Mouse (Mus musculus) forebrain, embryonic 15.5 days (tissue): ENCODE measurements at regions not wholly inside any gene's neighbourhood (a gene's known extent, or its start where the extent isn't known, plus 50 kb on each side); places are given as distances from the start of the nearest gene placed in this dataset.

ENCODE experiments used
- ATAC-seq: fragments of 200-750 bp; cut with Nextera tagmentation; replicated peaks from 2 replicates; pipeline ENCODE4 v1.8.0; 2017; ENCODE audit warnings: mild to moderate bottlenecking, moderate TSS enrichment, moderate library complexity
- H3K27ac ChIP-seq: fragments of 300-500 bp; sonication (generic); replicated peaks from 2 replicates; pipeline ENCODE4 v1.5.1; 2015; ENCODE audit warnings: mild to moderate bottlenecking, inconsistent platforms
- H3K27me3 ChIP-seq: fragments of 300-500 bp; sonication (generic); 2 replicates; pipeline ENCODE4 v1.6.1; 2015; ENCODE audit warnings: inconsistent platforms
- H3K36me3 ChIP-seq: fragments of 300-500 bp; sonication (generic); 2 replicates; pipeline ENCODE4 v1.6.1; 2015; ENCODE audit warnings: mild to moderate bottlenecking, inconsistent platforms
- H3K4me1 ChIP-seq: fragments of 300-500 bp; sonication (generic); 2 replicates; pipeline ENCODE4 v1.6.1; 2015; ENCODE audit warnings: inconsistent platforms
- H3K4me2 ChIP-seq: fragments of 300-500 bp; sonication (generic); replicated peaks from 2 replicates; pipeline ENCODE4 v1.6.1; 2015; ENCODE audit warnings: mild to moderate bottlenecking, inconsistent platforms
- H3K4me3 ChIP-seq: fragments of 300-500 bp; sonication (generic); 2 replicates; pipeline ENCODE4 v1.5.1; 2015; ENCODE audit warnings: mild to moderate bottlenecking, inconsistent platforms
- H3K9ac ChIP-seq: fragments of 300-500 bp; sonication (generic); replicated peaks from 2 replicates; pipeline ENCODE4 v1.6.1; 2015; ENCODE audit warnings: mild to moderate bottlenecking, inconsistent platforms
- H3K9me3 ChIP-seq: fragments of 300-500 bp; sonication (generic); 2 replicates; pipeline ENCODE4 v1.6.1; 2016; ENCODE audit warnings: inconsistent platforms
- WGBS: fragments of 180-500 bp; shearing (Covaris S2); methylation state at CpG from one replicate; pipeline ENCODE4 v1.1.7; 2015; ENCODE audit warnings: mixed read lengths; 5-methylcytosine and 5-hydroxymethylcytosine counted together

DNA sequence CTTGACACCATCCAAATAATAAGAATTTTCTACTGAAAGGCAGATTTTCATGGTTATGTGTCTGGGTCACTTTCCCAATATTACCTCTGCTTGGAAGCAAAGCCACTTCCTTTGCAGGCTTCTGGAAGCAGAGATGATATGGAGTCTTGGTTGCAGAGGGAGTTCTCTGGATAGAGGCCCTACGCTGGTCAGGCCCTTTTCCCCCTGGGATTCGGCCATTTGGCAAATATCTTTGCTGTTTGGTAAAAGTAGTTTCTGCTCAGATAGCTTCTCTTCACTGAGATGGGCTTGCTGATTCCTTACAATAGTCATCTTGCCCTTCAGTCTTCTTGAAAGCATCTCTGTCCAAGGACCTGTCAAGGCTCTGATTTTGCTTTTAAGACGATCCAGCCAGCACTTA, 98.2 kb upstream of the Fyn start:
- no peak overlapping the region for H3K4me2 ChIP-seq

GRCm38 (mm10) chr10:39267236-39267635, 101.4 kb upstream of the Fyn start:
- Histone ChIP-seq H3K4me2 (no peak overlapping the region), H3K9ac (no peak overlapping the region), H3K9me3 (no peaks in the 10 kb centered on the region), H3K27me3 (no peaks in the 10 kb centered on the region), H3K4me1 (peaks cover 22% of the 10 kb centered on the region), H3K4me3 (no peak overlapping the region), H3K36me3 (no peaks in the 10 kb centered on the region), H3K27ac (peak overlapping the region; percentile 39; the same call in 1 of the 2 replicates)
- ATAC-seq, result no peak
- WGBS, result 82% methylated on average over 6 of the region's 6 CpGs

More for the DNA sequence above, 98.2 kb upstream of the Fyn start:
- no peak for ATAC-seq
- no peak overlapping the region for H3K27ac ChIP-seq
- H3K27me3 ChIP-seq, result no peaks in the 10 kb centered on the region
- H3K9me3 ChIP-seq, result no peaks in the 10 kb centered on the region
- H3K4me1 ChIP-seq, result peaks cover 12% of the 10 kb centered on the region
- no peak overlapping the region for H3K4me3 ChIP-seq
- no peaks in the 10 kb centered on the region for H3K36me3 ChIP-seq
- no peak overlapping the region for H3K9ac ChIP-seq
- WGBS, result 91% methylated on average over 3 of the region's 3 CpGs

- Histone ChIP-seq H3K4me3 (no peak overlapping the region), H3K4me1 (peaks cover 30% of the 10 kb centered on the region), H3K27ac (peak overlapping the region; percentile 72), H3K9ac (0 out of 2 replicates have a peak overlapping the region, but pooled peaks have one; percentile 4), H3K9me3 (no peaks in the 10 kb centered on the region), H3K4me2 (no peak overlapping the region), H3K36me3 (no peaks in the 10 kb centered on the region), H3K27me3 (no peaks in the 10 kb centered on the region)
- WGBS, result 17% methylated on average over 5 of the region's 5 CpGs
- peak; percentile 74 for ATAC-seq
Observed at GRCm38 (mm10) chr10:39266482-39266881, 102.2 kb upstream of the Fyn start.

GRCm38 (mm10) chr10:39262466-39262865, 98.9 kb upstream of the Ccn6 start:
- Histone ChIP-seq H3K4me2 (no peak overlapping the region), H3K9ac (no peak overlapping the region), H3K27ac (no peak overlapping the region), H3K27me3 (no peaks in the 10 kb centered on the region), H3K4me3 (no peak overlapping the region), H3K9me3 (no peaks in the 10 kb centered on the region), H3K4me1 (peaks cover 41% of the 10 kb centered on the region), H3K36me3 (no peaks in the 10 kb centered on the region)
- ATAC-seq, result no peak
- 58% methylated on average over 7 of the region's 7 CpGs for WGBS

GRCm38 (mm10) chr10:39261174-39262145, 97.9 kb upstream of the Ccn6 start:
- H3K27me3 ChIP-seq, result no peaks in the 10 kb centered on the region
- peak; percentile 39; the same call in 1 of the 2 replicates for ATAC-seq
- H3K36me3 ChIP-seq, result no peaks in the 10 kb centered on the region
- H3K4me2 ChIP-seq, result no peak overlapping the region
- H3K4me1 ChIP-seq, result peaks cover 36% of the 10 kb centered on the region
- no peak overlapping the region for H3K4me3 ChIP-seq
- no peaks in the 10 kb centered on the region for H3K9me3 ChIP-seq
- peak overlapping the region; percentile 63; the same call in 1 of the 2 replicates for H3K27ac ChIP-seq
- 40% methylated on average over 8 of the region's 8 CpGs for WGBS
- no peak overlapping the region for H3K9ac ChIP-seq

DNA sequence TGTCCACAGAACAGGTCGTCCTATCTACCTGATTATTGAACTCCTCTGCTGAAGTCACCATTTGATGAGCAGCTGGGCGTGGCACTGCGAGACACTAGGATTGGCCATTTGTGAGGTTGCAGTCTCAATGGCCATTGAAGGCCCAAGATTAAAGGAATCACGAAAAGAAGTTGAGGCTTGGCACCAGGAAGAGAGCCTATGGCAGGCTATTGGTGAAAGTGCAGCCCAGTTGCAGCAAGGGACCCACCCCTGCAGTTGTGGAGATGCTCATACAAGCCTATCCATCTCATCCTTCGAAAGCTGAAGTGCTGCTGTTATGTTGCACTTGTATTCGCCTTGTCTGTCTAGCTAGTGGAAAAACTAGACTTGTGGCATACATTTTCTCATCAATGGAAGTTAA, 96.5 kb upstream of the Ccn6 start:
- WGBS, result 74% methylated on average over 6 of the region's 6 CpGs
- Histone ChIP-seq H3K27me3 (no peaks in the 10 kb centered on the region), H3K4me3 (no peak overlapping the region), H3K4me2 (no peak overlapping the region), H3K9me3 (no peaks in the 10 kb centered on the region), H3K27ac (no peak overlapping the region), H3K4me1 (peaks cover 29% of the 10 kb centered on the region), H3K9ac (no peak overlapping the region), H3K36me3 (no peaks in the 10 kb centered on the region)
- no peak for ATAC-seq

- Histone ChIP-seq H3K4me1 (peaks cover 22% of the 10 kb centered on the region), H3K9me3 (no peaks in the 10 kb centered on the region), H3K4me3 (no peak overlapping the region), H3K4me2 (no peak overlapping the region), H3K9ac (no peak overlapping the region), H3K36me3 (no peaks in the 10 kb centered on the region), H3K27me3 (no peaks in the 10 kb centered on the region), H3K27ac (no peak overlapping the region; the same call in 1 of the 2 replicates)
- no peak for ATAC-seq
- 81% methylated on average over 2 of the region's 2 CpGs for WGBS
Observed at GRCm38 (mm10) chr10:39257371-39258154, 94.0 kb upstream of the Ccn6 start.

GRCm38 (mm10) chr10:39254561-39254960, 91.0 kb upstream of the Ccn6 start:
- Histone ChIP-seq H3K4me3 (no peak overlapping the region), H3K27ac (no peak overlapping the region), H3K4me2 (no peak overlapping the region), H3K9ac (no peak overlapping the region), H3K27me3 (no peaks in the 10 kb centered on the region), H3K36me3 (no peaks in the 10 kb centered on the region), H3K9me3 (no peaks in the 10 kb centered on the region), H3K4me1 (no peaks in the 10 kb centered on the region)
- ATAC-seq, result no peak
- 86% methylated on average over 2 of the region's 2 CpGs for WGBS

DNA sequence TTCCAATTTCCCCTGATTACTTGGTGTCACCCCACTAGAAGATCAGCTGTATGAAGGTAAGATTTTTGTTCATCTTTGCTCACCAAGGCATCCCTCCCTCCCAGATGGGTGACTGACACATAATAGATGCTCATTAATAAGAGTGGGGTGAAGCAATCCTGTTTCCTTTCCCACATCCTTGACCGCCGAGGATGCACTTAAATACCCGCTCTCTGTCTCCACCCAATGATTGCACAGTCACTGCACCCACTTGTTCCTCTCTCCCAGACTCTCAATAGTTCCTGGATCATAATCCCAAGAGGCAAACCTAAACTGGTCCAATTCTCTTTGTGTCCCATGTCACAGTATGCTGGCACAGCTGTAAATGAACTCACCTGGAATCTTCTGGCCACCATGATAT, 86.4 kb upstream of the Ccn6 start:
- no peaks in the 10 kb centered on the region for H3K4me1 ChIP-seq
- WGBS, result 86% methylated on average over 3 of the region's 3 CpGs

DNA sequence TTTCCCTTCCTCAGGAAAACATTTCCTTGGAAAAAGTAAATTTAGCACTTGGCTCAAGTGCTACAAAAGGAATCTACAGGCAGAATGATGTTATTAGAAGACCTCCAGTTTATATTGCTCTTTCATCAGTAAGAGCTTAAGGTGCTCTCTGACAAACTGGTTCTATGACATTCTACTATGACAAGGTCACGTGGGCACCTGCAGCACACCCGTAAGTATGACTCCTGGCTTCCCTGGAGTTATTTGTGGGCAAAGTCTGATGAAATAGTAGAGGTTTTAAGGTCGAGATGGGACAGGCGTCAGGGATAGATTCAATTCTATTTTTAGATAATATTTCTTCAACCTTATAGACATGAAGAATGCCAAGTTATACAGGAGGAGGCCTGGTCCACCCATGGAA, 84.9 kb upstream of the Ccn6 start:
- no peak overlapping the region for H3K4me3 ChIP-seq
- no peaks in the 10 kb centered on the region for H3K27me3 ChIP-seq
- H3K4me2 ChIP-seq, result no peak overlapping the region
- H3K4me1 ChIP-seq, result no peaks in the 10 kb centered on the region
- ATAC-seq, result no peak
- no peak overlapping the region for H3K27ac ChIP-seq
- 88% methylated on average over 4 of the region's 4 CpGs for WGBS
- H3K36me3 ChIP-seq, result no peaks in the 10 kb centered on the region
- H3K9ac ChIP-seq, result no peak overlapping the region
- no peaks in the 10 kb centered on the region for H3K9me3 ChIP-seq

More for the DNA sequence above, 86.4 kb upstream of the Ccn6 start:
- Histone ChIP-seq H3K4me3 (no peak overlapping the region), H3K9ac (no peak overlapping the region), H3K27ac (no peak overlapping the region), H3K36me3 (no peaks in the 10 kb centered on the region), H3K27me3 (no peaks in the 10 kb centered on the region), H3K9me3 (no peaks in the 10 kb centered on the region), H3K4me2 (no peak overlapping the region)
- no peak for ATAC-seq

DNA sequence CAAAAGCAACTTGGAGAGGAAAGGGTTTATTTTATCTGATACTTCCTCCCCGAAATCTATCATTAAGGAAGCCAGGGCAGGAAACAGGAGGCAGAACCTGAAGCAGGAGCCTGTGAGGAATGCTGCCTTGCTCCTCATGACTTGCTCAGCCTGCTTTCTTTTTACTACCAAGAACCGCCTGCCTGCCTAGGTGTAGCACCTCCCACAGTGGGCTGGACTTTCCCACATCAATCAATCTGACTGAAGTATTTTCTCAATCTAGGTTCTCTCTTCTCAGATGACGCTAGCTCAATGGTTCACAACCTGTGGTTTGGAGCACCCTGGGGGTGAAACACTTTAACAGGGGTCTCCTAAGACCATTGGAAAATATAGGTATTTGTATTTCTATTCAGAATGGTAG, 83.4 kb upstream of the Ccn6 start:
- Histone ChIP-seq H3K27me3 (no peaks in the 10 kb centered on the region), H3K36me3 (no peaks in the 10 kb centered on the region), H3K9ac (no peak overlapping the region), H3K4me1 (no peaks in the 10 kb centered on the region), H3K9me3 (no peaks in the 10 kb centered on the region), H3K4me2 (no peak overlapping the region), H3K27ac (no peak overlapping the region), H3K4me3 (no peak overlapping the region)
- ATAC-seq, result no peak
- 62% methylated on average over 3 of the region's 3 CpGs for WGBS

- Histone ChIP-seq H3K4me1 (peaks cover 4% of the 10 kb centered on the region), H3K27me3 (no peaks in the 10 kb centered on the region), H3K9me3 (no peaks in the 10 kb centered on the region), H3K36me3 (no peaks in the 10 kb centered on the region), H3K4me3 (no peak overlapping the region), H3K4me2 (no peak overlapping the region), H3K9ac (no peak overlapping the region), H3K27ac (no peak overlapping the region)
- WGBS, result 88% methylated on average over 4 of the region's 4 CpGs
- ATAC-seq, result no peak
Observed at GRCm38 (mm10) chr10:39245141-39245540, 81.5 kb upstream of the Ccn6 start.
